Mouse (Mus musculus): ENCODE measurements around the gene Trim71.

DNA sequence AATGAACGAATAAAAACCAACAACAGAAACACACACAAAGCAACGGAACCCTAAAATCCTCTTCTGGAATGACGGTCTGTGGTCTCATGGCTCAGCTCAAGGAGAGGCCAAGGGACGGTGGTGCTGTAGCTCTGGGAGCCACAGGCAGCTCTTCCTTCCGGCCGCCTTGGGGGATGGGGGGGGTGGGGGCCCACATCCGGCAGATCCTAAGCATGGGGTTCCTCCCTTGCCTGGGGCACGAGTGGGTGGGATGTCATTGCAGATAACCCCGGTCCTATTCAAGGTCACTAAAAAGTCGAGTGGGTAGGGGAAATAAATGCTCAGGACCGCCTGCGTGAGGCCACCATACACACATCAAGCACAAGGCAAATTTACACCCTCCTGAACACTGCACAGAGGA, 17.4 kb downstream of the Trim71 start:
- TF ChIP-seq POLR2A (IDR thresholded peaks at IDR 0.05; ENCODE audit: extremely low read depth, insufficient read depth, low read length) (no peak), CTCF (IDR thresholded peaks at IDR 0.05; ENCODE audit: low read depth, low read length) (no peak)
